ENCODE assay signal across 8 mouse cellular contexts in genomic region chr13:54949592-54949991, GRCm38 (mm10). TPM values are rescaled to one million over a fixed set of nuclear protein-coding genes. Genes with fewer than 3 reads are reported as not detected.
DNase-seq lines count a peak whose midpoint lies in the region; ATAC-seq and TF ChIP-seq lines count a peak whose summit lies in the region.

No protein-coding gene starts in this region.

- no peaks in the 10 kb centered on the region for H3K36me3 ChIP-seq in intestine, embryonic 14.5 days (ENCODE audit: control insufficient read depth, insufficient read depth, low read length)
- H3K36me3 ChIP-seq in liver, embryonic 16.5 days (ENCODE audit: control insufficient read depth, insufficient read depth): no peaks in the 10 kb centered on the region

- H3K27me3 ChIP-seq in intestine, embryonic 14.5 days (replicated peaks; ENCODE audit: control insufficient read depth, insufficient read depth, low read length): peaks cover 92% of the 10 kb centered on the region
- peaks cover 69% of the 10 kb centered on the region for H3K27me3 ChIP-seq in liver, embryonic 16.5 days (ENCODE audit: control insufficient read depth, insufficient read depth, low read depth, low read length)

- WGBS in intestine, embryonic 14.5 days: 0% methylated on average over 35 of the region's 44 CpGs
- 1% methylated on average over 44 of the region's 44 CpGs for WGBS in liver, embryonic 16.5 days (ENCODE audit: insufficient replicate concordance)

- no peak; the same call in 1 of the 2 replicates for ATAC-seq in intestine, embryonic 14.5 days (replicated peaks; ENCODE audit: low FRiP score, low TSS enrichment, low read depth)
- ATAC-seq in liver, embryonic 16.5 days (ENCODE audit: low read depth): no peak

- no peaks in the 10 kb centered on the region for H3K9me3 ChIP-seq in intestine, embryonic 14.5 days (ENCODE audit: control insufficient read depth, low read length)
- H3K9me3 ChIP-seq in liver, embryonic 16.5 days (replicated peaks; ENCODE audit: control insufficient read depth, low read length): no peaks in the 10 kb centered on the region

- intact Hi-C loops in gastrocnemius, postnatal 14 days (cut with DNase I; ENCODE audit: low total_unique reads): no loop called here

- no peaks in the 10 kb centered on the region for H3K4me1 ChIP-seq in bone marrow macrophage, adult 2 months (ENCODE audit: control insufficient read depth, insufficient read depth, low read length)
- no peaks in the 10 kb centered on the region for H3K4me1 ChIP-seq in intestine, embryonic 14.5 days (replicated peaks; ENCODE audit: control insufficient read depth, insufficient read depth, low read length)
- H3K4me1 ChIP-seq in liver, embryonic 16.5 days (ENCODE audit: control insufficient read depth, low read depth, low read length): no peaks in the 10 kb centered on the region; the same call in 1 of the 2 replicates

- peak overlapping the region; percentile 98 for H3K27ac ChIP-seq in layer of hippocampus, adult 2 months
- H3K27ac ChIP-seq in bone marrow macrophage, adult 2 months (ENCODE audit: insufficient read depth, low read depth, low read length): no peak overlapping the region
- no peak overlapping the region for H3K27ac ChIP-seq in intestine, embryonic 14.5 days (ENCODE audit: low read depth)
- no peak overlapping the region for H3K27ac ChIP-seq in liver, embryonic 16.5 days (ENCODE audit: low read length)

- TF ChIP-seq POLR2A in bone marrow macrophage, adult 2 months (IDR thresholded peaks at IDR 0.05; ENCODE audit: borderline replicate concordance, low read depth, low read length): no peak

- peak overlapping the region; percentile 98 for H3K4me2 ChIP-seq in intestine, embryonic 14.5 days (ENCODE audit: low read length)
- H3K4me2 ChIP-seq in liver, embryonic 16.5 days (ENCODE audit: low read depth, low read length): peak overlapping the region; percentile 55

- peak overlapping the region; percentile 85 for H3K4me3 ChIP-seq in layer of hippocampus, adult 2 months
- H3K4me3 ChIP-seq in bone marrow macrophage, adult 2 months (ENCODE audit: insufficient read depth, low read length): peak overlapping the region; percentile 54
- peak overlapping the region; percentile 62 for H3K4me3 ChIP-seq in intestine, embryonic 14.5 days (ENCODE audit: low read depth, low read length)
- peak overlapping the region; percentile 51 for H3K4me3 ChIP-seq in liver, embryonic 16.5 days (ENCODE audit: low read depth, low read length)

- peak overlapping the region; percentile 48 for H3K9ac ChIP-seq in intestine, embryonic 14.5 days (ENCODE audit: low read length)
- H3K9ac ChIP-seq in liver, embryonic 16.5 days (ENCODE audit: low read depth, low read length): no peak overlapping the region

- TF ChIP-seq CTCF in layer of hippocampus, adult 2 months (conservative IDR thresholded peaks at IDR 0.05): no peak
- no peak for TF ChIP-seq CTCF in bone marrow macrophage, adult 2 months (IDR thresholded peaks at IDR 0.05; ENCODE audit: low read depth, low read length)

- DNase-seq in layer of hippocampus, adult 2 months (ENCODE audit: low spot score in 2 of 2): peak in 1 of 2 experiments; percentile 60
- no peak for DNase-seq in layer of hippocampus, adult 9-10 months (ENCODE audit: low spot score)
- DNase-seq in gastrocnemius, postnatal 14 days: peak; percentile 29
- DNase-seq in intestine, embryonic 14.5 days (ENCODE audit: low spot score): peak; percentile 76
- peak; percentile 69 for DNase-seq in retina, postnatal 1 day
- DNase-seq in spleen, adult 18-20 months: no peak

RNA-seq across cellular contexts. Expression of gene Unc5a, which starts 0.4 kb away (rescaled TPM):
- total RNA-seq in layer of hippocampus, adult 2 months (2021): 100 to 1,000 TPM; 146 to 148 TPM
- polyA plus RNA-seq in bone marrow macrophage, adult 2 months (2012; ENCODE audit: insufficient read depth, insufficient read length, missing spikeins): 0.60 TPM in 1 of 2 replicates, not detected in the other
- total RNA-seq in gastrocnemius, postnatal 14 days (2021): 1 to 10 TPM; 3.5 to 4.2 TPM
- polyA plus RNA-seq in intestine, embryonic 14.5 days (2014; fragmentation: Nextera tagmentation; extraction: Ambion mirVana): 3.1 and 3.6 TPM in 2 replicates
- polyA plus RNA-seq in liver, embryonic 16.5 days (2015; fragmentation: Nextera tagmentation; extraction: Ambion mirVana): 0.29 and 0.66 TPM in 2 replicates

Comparison
In these comparisons a context has a peak if more than half of its experiments do, and no peak if none do; other contexts are left out.
1. DNase-seq: peak in gastrocnemius, postnatal 14 days (single experiment), intestine, embryonic 14.5 days (single experiment) and retina, postnatal 1 day (single experiment); none in layer of hippocampus, adult 9-10 months (single experiment) and spleen, adult 18-20 months (0 of 2).
2. Peak in every context shown above with its lines, with median percentiles within 50 percentile points of each other: H3K4me3 ChIP-seq.